Mouse (Mus musculus) limb, embryonic 12.5 days (tissue): Measurements from ENCODE around the gene Fitm1. TPM values are rescaled to one million over a fixed set of nuclear protein-coding genes. Genes with fewer than 3 reads are reported as not detected.

Source experiments
- ATAC-seq: fragments of 200-750 bp; cut with Nextera tagmentation; 2 replicates; pipeline ENCODE4 v1.8.0; 2017; ENCODE audit warnings: low read depth, moderate TSS enrichment; ENCODE audit not compliant: insufficient number of reproducible peaks, insufficient read depth, low FRiP score, low TSS enrichment
- H3K27ac ChIP-seq: fragments of 300-500 bp; sonication (generic); 2 replicates; pipeline ENCODE4 v1.5.1; 2016; ENCODE audit warnings: mild to moderate bottlenecking, moderate library complexity
- H3K27me3 ChIP-seq: fragments of 300-500 bp; sonication (generic); 2 replicates; pipeline ENCODE4 v1.6.1; 2016; ENCODE audit warnings: mild to moderate bottlenecking, moderate library complexity
- H3K36me3 ChIP-seq: fragments of 300-500 bp; sonication (generic); 2 replicates; pipeline ENCODE4 v1.6.1; 2016; ENCODE audit warnings: mild to moderate bottlenecking, moderate library complexity
- H3K4me1 ChIP-seq: fragments of 300-500 bp; sonication (generic); replicated peaks from 2 replicates; pipeline ENCODE4 v1.6.1; 2016
- H3K4me2 ChIP-seq: fragments of 300-500 bp; sonication (generic); 2 replicates; pipeline ENCODE4 v1.6.1; 2016; ENCODE audit warnings: mild to moderate bottlenecking, moderate library complexity
- H3K4me3 ChIP-seq: fragments of 300-500 bp; sonication (generic); replicated peaks from 2 replicates; pipeline ENCODE4 v1.5.1; 2016; ENCODE audit warnings: mild to moderate bottlenecking
- H3K9ac ChIP-seq: fragments of 300-500 bp; sonication (generic); replicated peaks from 2 replicates; pipeline ENCODE4 v1.6.1; 2016; ENCODE audit warnings: mild to moderate bottlenecking, moderate library complexity
- H3K9me3 ChIP-seq: fragments of 300-500 bp; sonication (generic); 2 replicates; pipeline ENCODE4 v1.6.1; 2016; ENCODE audit warnings: mild to moderate bottlenecking, moderate library complexity
- WGBS: fragments of 180-500 bp; shearing (Covaris S2); methylation state at CpG from one replicate; pipeline ENCODE4 v1.1.7; 2016; 5-methylcytosine and 5-hydroxymethylcytosine counted together
- polyA plus RNA-seq: library from polyadenylated mRNA; unstranded; fragments of >200 nt; fragmentation: Nextera tagmentation; extraction: Ambion mirVana; gene quantifications from 2 replicates; pipeline ENCODE4 v1.2.1, GENCODE M21; 2016

Gene Fitm1
- polyA plus RNA-seq, 1 experiment from 2014 or later: 16.0 TPM

- H3K4me2 ChIP-seq: peak within 1 kb of the TSS; percentile 91
- peaks cover 12% of the 10 kb centered on the region for H3K4me1 ChIP-seq
- peak within 1 kb of the TSS; percentile 48 for H3K4me3 ChIP-seq
- H3K36me3 ChIP-seq: peaks cover 50% of the 10 kb centered on the region
- 2% methylated on average over 43 of the region's 43 CpGs for WGBS
- ATAC-seq: peak; percentile 85
- H3K27ac ChIP-seq: no peak within 1 kb of the TSS
- H3K9me3 ChIP-seq: no peaks in the 10 kb centered on the region
- H3K27me3 ChIP-seq: peaks cover 7% of the 10 kb centered on the region; the same call in 1 of the 2 replicates
- H3K9ac ChIP-seq: peak within 1 kb of the TSS; percentile 64
Measured at GRCm38 (mm10) chr14:55584702-55585565, 9.5 kb downstream of the Fitm1 start, which contains the start of gene Emc9. Gene Emc9 (minus strand): TSS chr14:55585302.

GRCm38 (mm10) chr14:55585566-55585960 lies 10.1 kb downstream of the Fitm1 start:
- Histone ChIP-seq H3K36me3 (peaks cover 44% of the 10 kb centered on the region), H3K27me3 (peaks cover 7% of the 10 kb centered on the region; the same call in 1 of the 2 replicates), H3K4me2 (peak overlapping the region; percentile 91), H3K4me1 (peaks cover 16% of the 10 kb centered on the region), H3K9me3 (no peaks in the 10 kb centered on the region), H3K27ac (no peak overlapping the region), H3K4me3 (0 out of 2 replicates have a peak overlapping the region, but pooled peaks have one; percentile 48), H3K9ac (no peak overlapping the region)
- 58% methylated on average over 6 of the region's 6 CpGs for WGBS
- no peak for ATAC-seq

GRCm38 (mm10) chr14:55586149-55586548 lies 10.7 kb downstream of the Fitm1 start:
- Histone ChIP-seq H3K27ac (no peak overlapping the region), H3K4me3 (no peak overlapping the region), H3K4me1 (peaks cover 16% of the 10 kb centered on the region), H3K27me3 (peaks cover 7% of the 10 kb centered on the region; the same call in 1 of the 2 replicates), H3K9ac (no peak overlapping the region), H3K9me3 (no peaks in the 10 kb centered on the region), H3K4me2 (no peak overlapping the region), H3K36me3 (peaks cover 38% of the 10 kb centered on the region)
- ATAC-seq: no peak
- 98% methylated on average over 2 of the region's 2 CpGs for WGBS

- ATAC-seq: no peak
Measured at GRCm38 (mm10) chr14:55589271-55589670, 13.9 kb downstream of the Fitm1 start.

GRCm38 (mm10) chr14:55589771-55590448 lies 14.5 kb downstream of the Fitm1 start:
- H3K9me3 ChIP-seq: no peaks in the 10 kb centered on the region
- H3K27ac ChIP-seq: peak overlapping the region; percentile 68; the same call in 1 of the 2 replicates
- H3K9ac ChIP-seq: peak overlapping the region; percentile 70
- no peaks in the 10 kb centered on the region for H3K27me3 ChIP-seq
- H3K4me3 ChIP-seq: peak overlapping the region; percentile 89
- WGBS: 81% methylated on average over 11 of the region's 11 CpGs
- peak overlapping the region; percentile 96 for H3K4me2 ChIP-seq
- no peak for ATAC-seq
- peaks cover 28% of the 10 kb centered on the region for H3K4me1 ChIP-seq
- peaks cover 40% of the 10 kb centered on the region for H3K36me3 ChIP-seq

More at GRCm38 (mm10) chr14:55589271-55589670, 13.9 kb downstream of the Fitm1 start:
- H3K4me1 ChIP-seq: peaks cover 34% of the 10 kb centered on the region
- no peak overlapping the region for H3K27ac ChIP-seq
- peaks cover 34% of the 10 kb centered on the region for H3K36me3 ChIP-seq
- no peak overlapping the region for H3K4me2 ChIP-seq
- no peak overlapping the region for H3K9ac ChIP-seq
- H3K9me3 ChIP-seq: no peaks in the 10 kb centered on the region
- no peak overlapping the region for H3K4me3 ChIP-seq
- H3K27me3 ChIP-seq: peaks cover 5% of the 10 kb centered on the region; the same call in 1 of the 2 replicates
- 92% methylated on average over 5 of the region's 5 CpGs for WGBS

GRCm38 (mm10) chr14:55590748-55591330 lies 15.4 kb downstream of the Fitm1 start, which contains the start of gene Psme2:
Gene Psme2 (minus strand): TSS chr14:55591113.
- H3K36me3 ChIP-seq: peaks cover 50% of the 10 kb centered on the region

GRCm38 (mm10) chr14:55591331-55591891 lies 16.0 kb downstream of the Fitm1 start, which contains the start of gene Rnf31:
Gene Rnf31 (plus strand): TSS chr14:55591708.
- peaks cover 55% of the 10 kb centered on the region for H3K36me3 ChIP-seq
- 0% methylated on average over 33 of the region's 33 CpGs for WGBS
- peak within 1 kb of the TSS; percentile 94 for H3K27ac ChIP-seq
- no peaks in the 10 kb centered on the region for H3K9me3 ChIP-seq
- peaks cover 24% of the 10 kb centered on the region for H3K4me1 ChIP-seq
- peak; percentile 88 for ATAC-seq
- peak within 1 kb of the TSS; percentile 82 for H3K9ac ChIP-seq
- peak within 1 kb of the TSS; percentile 89 for H3K4me3 ChIP-seq
- peak within 1 kb of the TSS; percentile 96 for H3K4me2 ChIP-seq
- H3K27me3 ChIP-seq: no peaks in the 10 kb centered on the region

More at GRCm38 (mm10) chr14:55590748-55591330, 15.4 kb downstream of the Fitm1 start, which contains the start of gene Psme2:
- Histone ChIP-seq H3K9me3 (no peaks in the 10 kb centered on the region), H3K27me3 (no peaks in the 10 kb centered on the region), H3K9ac (peak within 1 kb of the TSS; percentile 82), H3K4me3 (peak within 1 kb of the TSS; percentile 89), H3K27ac (peak within 1 kb of the TSS; percentile 94), H3K4me2 (peak within 1 kb of the TSS; percentile 96), H3K4me1 (peaks cover 24% of the 10 kb centered on the region)
- ATAC-seq: peak; percentile 96
- WGBS: 2% methylated on average over 22 of the region's 22 CpGs

GRCm38 (mm10) chr14:55592226-55592625 lies 16.8 kb downstream of the Fitm1 start:
- no peak for ATAC-seq
- 4% methylated on average over 16 of the region's 16 CpGs for WGBS
- Histone ChIP-seq H3K4me3 (peak overlapping the region; percentile 89), H3K4me1 (peaks cover 24% of the 10 kb centered on the region), H3K4me2 (peak overlapping the region; percentile 96), H3K9me3 (no peaks in the 10 kb centered on the region), H3K27ac (peak overlapping the region; percentile 94), H3K27me3 (no peaks in the 10 kb centered on the region), H3K9ac (peak overlapping the region; percentile 82), H3K36me3 (peaks cover 58% of the 10 kb centered on the region)

GRCm38 (mm10) chr14:55596036-55596690 lies 20.7 kb downstream of the Fitm1 start:
- no peak for ATAC-seq
- H3K9ac ChIP-seq: no peak overlapping the region; the same call in 1 of the 2 replicates

More at GRCm38 (mm10) chr14:55596036-55596690, 20.7 kb downstream of the Fitm1 start:
- Histone ChIP-seq H3K4me3 (no peak overlapping the region), H3K9me3 (no peaks in the 10 kb centered on the region), H3K27ac (no peak overlapping the region), H3K36me3 (peaks cover 74% of the 10 kb centered on the region), H3K4me2 (no peak overlapping the region), H3K4me1 (peaks cover 17% of the 10 kb centered on the region), H3K27me3 (no peaks in the 10 kb centered on the region)
- WGBS: 79% methylated on average over 13 of the region's 13 CpGs
